Mouse (Mus musculus): ENCODE measurements around the gene Qrfpr.
A peak's percentile ranks its signal among the peaks of the same experiment; 100 is the strongest.

Qrfpr gene

DNA sequence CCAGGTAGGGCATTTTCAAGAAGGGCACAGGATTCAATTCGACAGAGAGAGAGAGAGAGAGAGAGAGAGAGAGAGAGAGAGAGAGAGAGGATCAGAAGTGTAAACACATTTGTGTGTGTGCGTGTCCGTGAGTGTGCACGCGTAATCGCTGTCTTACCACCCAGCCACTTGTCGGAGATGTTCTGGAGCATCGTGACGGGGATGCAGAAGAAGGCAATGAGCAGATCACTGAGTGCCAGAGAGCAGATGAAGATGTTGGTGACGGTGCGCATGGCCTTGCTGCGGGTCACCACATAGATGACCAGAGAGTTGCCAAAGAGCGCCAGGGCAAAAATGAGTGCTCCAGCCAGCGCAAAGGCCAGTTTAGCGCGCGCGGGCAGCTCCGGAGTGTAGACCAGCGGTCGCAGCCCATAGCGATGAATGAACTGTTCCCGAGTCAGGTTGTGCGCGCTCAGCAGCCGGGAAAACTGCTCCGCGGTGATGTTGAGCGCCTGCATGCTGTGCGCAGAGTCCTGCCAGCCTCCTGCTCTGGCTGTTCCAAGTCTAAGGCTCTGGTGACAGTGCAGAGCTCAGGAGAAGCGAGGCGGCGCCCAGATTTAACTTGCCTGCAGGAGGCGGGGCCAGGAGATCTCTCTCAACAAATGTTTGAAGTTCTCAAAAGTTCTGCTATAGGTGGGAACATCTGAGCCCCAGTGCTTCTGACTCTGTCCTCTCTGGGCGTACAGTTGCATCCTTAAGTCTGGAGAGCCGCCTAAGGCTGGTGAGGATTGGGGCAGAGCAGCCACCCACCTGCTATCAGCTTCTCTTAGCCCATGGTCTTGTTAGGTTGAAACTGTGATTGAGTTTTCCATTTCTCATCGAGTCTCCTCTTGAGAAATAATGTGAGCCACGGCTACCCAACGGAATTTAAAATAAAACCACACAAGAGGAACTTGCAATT is at the start of gene Qrfpr:
Gene Qrfpr, minus strand, starts transcription at position 571 of the 940 bp plus-strand sequence.
- no peak for DNase-seq (ENCODE audit: low spot score in 2 of 2)

DNA sequence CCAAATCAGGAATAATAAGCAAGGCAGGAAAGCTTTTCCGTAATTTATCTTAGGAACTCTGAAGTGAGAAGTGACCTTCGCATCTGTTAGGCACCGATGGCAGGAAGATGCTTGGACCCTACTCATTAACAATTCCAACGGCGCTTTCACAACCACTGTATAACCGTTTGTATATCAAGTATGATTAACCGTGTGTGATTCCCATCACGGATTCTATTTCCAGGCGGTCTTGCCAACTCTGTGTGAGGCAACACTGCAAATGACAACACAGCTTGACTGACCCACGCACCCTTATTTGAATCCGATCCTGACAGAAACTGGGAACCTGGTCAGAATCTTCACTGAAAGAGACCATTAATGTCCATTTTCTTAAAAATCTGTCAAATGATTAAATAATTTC is 41.8 kb upstream of the Qrfpr start:
- no peak for DNase-seq (ENCODE audit: low spot score in 2 of 2)

DNA sequence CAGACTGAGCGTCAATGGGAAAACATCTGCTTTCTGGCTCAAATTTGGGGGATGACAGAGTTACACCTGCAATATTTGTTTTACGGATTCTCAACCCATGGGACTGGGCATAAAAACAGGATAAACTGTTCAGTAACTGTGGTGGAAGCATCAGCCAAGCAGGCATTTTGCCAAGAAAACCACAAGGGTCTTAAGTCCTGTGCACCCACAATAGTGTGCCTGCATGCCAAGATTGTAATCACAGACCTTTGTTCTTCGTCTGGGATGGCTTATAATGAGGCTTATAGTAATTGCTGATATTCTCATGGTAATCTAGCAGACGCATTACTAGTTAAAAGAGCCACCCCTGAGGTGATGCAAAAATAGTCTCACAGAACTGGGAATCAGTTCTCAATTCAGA is 41.2 kb upstream of the Qrfpr start:
- no peak for DNase-seq (ENCODE audit: low spot score in 2 of 2)

DNA sequence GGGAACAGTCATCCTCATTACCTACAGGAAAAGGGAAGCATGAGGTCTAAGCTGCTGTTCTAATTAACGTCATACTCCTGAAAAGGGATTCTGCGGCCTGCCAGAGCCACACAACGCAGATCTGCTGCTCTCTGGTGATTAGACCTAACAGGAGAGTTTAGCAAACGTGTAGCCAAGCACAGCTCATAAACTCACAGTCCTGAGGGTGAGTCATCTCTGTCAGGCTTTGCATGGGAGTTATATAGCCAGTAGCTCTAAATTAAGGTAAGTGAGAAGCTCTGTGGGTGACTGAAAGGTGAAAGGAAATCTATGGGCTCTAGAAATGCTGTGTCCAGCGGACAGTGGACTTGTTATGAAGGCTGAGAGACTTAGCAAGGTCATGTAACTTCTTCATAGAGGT is 28.5 kb upstream of the Qrfpr start:
- no peak for DNase-seq (ENCODE audit: low spot score in 2 of 2)

DNA sequence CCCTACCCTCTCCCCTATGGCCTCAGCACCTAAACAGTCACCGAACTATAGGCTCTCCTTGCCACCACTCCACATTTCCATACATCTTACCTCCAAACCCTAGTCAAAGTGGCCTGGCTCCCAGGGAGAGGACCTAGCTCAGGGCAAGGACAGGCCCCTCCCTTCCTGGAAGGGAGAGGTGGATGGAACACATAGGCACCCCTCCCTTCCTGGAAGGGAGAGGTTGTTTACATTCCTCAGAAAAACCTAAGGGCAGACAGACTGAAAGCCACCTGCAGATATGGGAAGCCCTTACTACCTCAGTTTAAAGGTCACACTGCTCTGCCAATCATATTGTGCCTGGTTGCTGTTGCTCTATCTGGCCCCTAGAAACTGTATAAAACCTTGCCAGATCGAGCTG is 26.3 kb upstream of the Qrfpr start:
- no peak for DNase-seq (ENCODE audit: low spot score in 2 of 2)

DNA sequence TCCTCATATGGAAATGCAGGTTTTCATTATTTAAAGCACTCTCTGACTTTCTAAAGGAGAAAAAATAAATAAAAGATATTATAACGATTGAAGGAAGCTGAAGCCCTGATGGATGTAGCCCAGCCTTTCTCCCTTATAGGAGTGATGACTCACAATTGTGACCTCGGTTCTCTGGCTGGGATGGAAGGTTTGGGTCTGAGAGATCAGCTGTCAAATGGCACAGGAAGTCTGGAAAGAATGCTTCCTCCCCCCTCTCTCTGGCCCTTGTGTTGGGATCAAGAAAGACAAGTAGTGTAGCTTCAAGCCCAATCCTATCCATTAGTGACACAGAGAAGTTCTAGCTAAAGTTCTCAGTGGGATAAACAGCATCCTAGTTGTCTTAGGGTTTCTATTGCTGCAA is 7.8 kb upstream of the Qrfpr start:
- no peak for DNase-seq (ENCODE audit: low spot score in 2 of 2)

DNA sequence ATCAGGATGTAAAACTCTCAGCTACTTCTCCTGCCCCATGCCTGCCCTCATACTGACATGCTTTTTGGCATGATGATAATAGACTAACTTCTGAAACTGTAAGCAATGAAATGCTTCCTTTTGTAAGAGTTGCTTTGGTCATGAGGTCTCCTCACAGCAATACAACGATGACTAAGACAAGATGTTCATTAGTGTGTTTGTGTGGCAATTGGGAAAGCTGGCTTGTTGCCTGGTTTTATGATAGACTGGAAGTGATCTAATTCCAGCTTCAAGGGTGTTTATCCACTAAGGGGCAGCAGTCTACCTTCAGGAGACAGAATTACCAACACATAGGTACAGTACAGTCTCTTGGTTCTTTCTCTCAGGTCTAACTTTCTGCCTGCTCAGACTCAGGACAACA is 5.1 kb upstream of the Qrfpr start:
- DNase-seq (ENCODE audit: low spot score in 2 of 2): no peak

DNA sequence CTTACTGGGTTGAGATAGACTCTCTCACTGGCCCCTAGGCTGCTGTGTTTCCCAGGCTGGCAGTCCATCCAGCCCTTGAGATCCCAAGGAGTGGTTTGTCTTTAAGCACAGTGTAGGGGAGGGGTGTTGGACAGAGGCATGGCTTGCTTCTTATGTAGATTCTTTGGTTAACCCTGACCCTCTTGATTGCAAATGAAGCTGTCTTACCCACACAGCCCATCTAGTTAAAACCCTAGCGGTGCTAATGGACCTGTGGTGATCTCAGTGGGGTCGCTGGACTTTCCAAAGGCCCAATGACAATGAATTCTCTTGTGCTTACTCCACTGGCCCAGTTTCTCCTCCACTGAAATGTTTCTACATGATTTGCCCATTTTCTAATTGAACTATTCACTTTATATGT is 1.2 kb upstream of the Qrfpr start:
- DNase-seq (ENCODE audit: low spot score in 2 of 2): no peak

DNA sequence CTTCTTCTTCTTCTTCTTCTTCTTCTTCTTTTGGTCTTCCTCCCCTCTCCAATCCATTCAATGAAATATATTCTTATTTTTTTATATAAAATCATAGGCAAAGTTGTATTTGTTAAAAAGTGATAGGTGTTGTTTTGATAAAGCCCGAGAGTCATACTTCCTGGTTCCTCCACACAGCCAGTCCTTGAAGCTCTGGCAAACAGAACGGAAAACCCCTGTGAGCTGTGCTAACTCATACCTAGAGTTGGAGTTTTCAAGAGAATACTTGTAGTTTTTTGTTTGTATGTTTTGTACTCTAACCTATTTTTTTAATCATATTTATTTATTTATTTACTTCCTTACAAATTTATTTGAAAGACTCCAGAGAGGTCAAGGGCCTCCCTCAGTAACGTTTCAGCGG is 9.4 kb downstream of the Qrfpr start:
- no peak for DNase-seq (ENCODE audit: low spot score in 2 of 2)

DNA sequence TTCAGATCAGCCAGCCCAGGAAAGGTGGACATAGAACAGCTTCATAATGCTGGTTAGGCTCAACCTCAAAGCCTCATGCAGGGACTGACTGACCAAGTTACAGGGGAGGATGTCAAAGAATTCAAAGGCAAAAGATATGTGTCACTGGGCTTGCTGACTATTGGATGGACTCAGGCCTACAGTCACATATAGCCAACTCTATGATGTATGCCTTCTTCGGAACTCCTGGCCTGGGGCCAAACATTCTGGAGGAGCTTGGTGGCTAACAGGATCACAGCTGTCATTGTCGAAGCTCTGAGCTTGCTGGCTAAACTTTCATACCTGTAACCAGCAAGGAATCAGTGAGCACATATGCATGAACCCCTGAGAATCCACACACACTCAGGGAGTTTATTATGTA is 11.2 kb downstream of the Qrfpr start:
- no peak for DNase-seq (ENCODE audit: low spot score in 2 of 2)

DNA sequence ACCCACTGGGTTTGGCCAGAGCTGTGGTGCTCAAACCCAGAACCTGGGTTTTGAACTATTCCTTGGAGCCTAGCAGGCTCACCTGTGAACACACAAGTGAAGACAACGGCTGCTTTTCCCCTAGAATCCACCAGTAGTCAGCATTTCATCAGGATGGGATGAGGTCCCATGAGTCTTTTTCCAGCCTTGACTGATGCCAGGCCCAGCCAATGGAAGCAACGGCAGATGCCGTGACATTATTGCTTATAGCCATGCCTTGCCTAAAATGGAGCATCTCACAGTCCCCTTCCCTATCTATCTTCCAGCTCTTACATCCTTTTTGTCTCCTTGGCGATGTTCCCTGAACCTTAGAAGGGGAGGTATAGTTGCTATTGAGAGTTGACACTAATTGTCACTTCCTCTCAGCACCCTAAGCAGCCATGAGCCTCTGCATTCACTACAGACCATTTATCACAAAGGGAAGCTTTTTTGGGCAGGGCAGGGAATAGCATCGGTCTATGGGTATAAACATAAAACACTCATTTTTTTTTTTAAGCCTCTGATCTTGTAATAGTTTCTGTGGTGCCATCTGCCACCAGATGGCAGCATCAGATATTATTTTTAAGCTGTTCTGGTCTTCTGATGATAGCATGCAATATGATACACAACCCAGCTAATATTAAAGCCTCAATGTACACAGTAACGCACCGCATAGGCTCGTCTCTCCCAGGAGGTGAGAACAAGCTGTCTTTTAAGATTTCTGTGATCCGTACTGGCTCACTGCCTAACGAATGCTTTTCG is 12.1 kb downstream of the Qrfpr start:
- DNase-seq (ENCODE audit: low spot score in 2 of 2): no peak

DNA sequence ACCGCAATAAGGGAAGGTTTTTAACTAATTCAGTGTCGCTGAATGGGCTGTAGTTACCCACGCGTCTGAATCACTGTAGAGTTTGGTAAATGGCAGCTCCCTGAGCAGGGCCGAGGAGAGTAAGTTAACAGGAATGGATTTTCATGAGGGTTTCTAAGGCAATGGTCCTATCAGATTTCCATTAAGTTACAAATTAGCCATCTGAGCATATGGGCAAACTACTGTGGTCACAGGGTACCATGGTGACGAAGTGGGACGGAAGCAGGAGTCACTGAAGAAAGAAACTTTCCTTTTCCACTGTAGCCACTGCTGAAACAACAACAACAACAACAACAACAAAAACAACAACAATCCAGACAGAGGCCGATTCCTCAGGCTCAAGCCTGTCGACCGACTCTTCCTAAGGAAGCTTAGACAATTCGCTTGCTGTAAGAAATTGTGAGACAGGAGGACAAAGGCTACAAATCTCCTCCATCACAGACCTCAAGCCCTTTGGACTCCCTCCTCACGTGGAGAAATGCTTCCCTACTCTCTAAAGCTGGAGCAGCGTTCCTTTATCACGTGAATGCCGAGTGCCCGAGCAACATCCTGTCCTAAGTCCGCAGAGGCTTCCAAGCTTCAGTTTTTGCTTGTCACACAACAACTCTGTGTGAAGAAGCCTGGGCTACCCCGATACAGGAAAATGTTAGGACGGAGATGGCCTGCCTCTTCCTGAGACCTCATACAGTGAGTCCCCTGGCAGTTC is 14.4 kb downstream of the Qrfpr start:
- DNase-seq (ENCODE audit: low spot score in 2 of 2): no peak

DNA sequence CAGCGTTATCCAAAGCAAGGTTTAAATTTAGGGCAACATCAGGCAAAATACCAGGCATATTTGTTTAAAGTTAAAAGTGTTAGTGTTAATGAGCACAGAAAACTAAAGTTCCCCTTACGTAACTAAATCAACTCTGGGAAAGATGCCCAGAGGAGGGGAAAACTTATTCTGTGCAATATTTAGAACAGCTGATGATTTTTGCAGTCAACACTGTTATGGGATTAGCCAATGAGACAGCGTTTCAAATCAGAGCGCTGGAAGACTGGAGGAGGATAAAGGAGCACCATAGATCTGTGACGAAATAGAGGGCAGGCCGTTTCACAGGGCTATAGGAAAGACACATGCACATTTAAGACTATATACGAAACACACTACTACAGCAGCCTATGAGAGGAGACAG is 19.2 kb downstream of the Qrfpr start:
- DNase-seq (ENCODE audit: low spot score in 2 of 2): no peak

DNA sequence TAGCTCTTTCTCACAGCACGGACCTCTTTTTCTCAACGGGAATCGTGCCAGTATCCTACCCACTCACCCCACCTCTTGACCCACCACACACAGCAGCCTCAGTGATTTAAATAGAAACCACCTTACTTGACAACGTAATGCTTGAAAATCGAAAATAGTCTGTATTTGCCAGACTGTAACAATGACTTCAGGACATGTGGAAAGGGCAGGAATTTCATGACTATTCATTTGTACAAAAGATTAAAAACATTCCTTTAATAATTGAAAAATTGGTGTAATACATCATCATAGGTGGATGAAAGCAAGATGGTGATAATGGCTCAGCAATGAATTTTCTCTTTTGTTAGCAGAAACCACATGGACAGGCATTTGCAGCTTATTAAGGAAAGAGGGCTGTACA is 21.0 kb downstream of the Qrfpr start:
- DNase-seq (ENCODE audit: low spot score in 2 of 2): no peak

DNA sequence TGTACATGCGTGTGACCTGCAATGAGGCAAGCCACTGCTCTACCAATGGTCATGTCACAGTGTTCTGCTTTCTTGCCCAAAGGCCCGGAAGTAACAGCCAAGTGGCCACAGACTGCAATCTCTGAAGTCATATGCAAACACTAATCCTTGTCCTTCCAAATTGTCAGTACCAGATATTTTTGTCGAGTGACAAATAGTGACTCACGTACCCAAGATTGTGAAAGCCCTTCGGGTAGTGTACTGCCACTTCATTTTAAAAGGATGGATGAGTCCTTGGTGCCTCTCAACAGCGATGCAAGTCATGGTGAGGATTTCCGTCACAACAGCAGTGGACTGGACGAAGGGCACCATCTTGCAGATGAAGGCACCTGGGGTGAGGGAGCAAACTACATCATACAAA is 32.9 kb downstream of the Qrfpr start:
- DNase-seq (ENCODE audit: low spot score in 2 of 2): no peak

DNA sequence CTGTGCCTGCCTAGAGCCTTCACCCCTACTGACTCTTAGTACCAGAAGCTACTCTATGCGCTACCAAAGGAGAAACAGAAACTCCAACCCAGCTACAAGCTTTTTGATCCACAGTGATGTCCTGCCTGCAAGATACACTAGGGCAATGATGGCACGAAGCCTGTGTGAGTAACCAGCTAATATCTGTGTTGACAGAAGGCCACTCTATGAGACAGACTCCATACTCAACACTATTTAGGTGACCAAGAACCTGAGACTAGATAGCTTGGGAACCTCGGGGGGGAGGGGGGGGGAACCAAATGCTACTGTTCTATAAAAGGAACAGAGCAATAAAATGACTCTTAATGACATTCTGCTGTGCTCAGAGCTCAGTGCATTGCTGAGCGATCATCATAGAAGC is 35.6 kb downstream of the Qrfpr start:
- DNase-seq (ENCODE audit: low spot score in 2 of 2): no peak

DNA sequence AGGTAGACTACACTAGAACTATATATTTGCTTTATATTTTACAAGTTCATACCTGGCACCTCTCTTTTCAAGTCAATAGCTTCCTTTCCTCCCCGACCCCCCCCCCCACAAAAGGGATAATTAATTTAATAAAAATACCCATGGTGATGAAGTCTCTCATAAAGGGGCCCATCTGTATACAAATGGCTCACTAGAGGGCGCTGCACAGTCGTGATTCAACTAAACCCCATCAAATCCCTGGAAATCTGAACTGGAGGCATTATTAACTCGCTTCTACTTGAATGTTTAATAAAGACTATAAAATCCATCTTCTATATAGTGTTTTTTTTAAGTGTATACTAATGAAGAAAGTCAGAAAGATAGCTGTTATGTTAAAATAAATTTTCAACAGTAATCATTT is 40.6 kb downstream of the Qrfpr start:
- peak in 1 of 2 experiments; percentile 7 for DNase-seq (ENCODE audit: low spot score in 2 of 2)

DNA sequence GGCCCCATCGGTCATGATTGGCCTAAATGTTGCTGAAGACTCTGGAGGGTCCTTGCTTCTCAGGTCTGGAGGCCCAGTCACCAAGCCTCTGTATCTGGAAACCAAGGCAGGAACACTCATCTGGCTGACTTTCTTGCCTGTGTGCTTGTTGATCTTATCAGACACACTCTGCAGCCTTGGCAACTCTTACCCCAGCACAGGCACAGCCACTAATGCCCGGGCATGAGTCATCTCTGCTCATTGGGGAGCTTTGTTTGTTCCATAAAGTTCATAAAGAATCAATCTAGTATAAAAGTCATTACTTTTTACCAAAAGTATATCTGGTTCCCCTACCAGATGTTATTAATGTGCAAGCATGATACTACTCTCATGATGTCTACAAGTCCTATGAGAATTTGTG is 48.4 kb downstream of the Qrfpr start:
- DNase-seq (ENCODE audit: low spot score in 2 of 2): no peak

DNA sequence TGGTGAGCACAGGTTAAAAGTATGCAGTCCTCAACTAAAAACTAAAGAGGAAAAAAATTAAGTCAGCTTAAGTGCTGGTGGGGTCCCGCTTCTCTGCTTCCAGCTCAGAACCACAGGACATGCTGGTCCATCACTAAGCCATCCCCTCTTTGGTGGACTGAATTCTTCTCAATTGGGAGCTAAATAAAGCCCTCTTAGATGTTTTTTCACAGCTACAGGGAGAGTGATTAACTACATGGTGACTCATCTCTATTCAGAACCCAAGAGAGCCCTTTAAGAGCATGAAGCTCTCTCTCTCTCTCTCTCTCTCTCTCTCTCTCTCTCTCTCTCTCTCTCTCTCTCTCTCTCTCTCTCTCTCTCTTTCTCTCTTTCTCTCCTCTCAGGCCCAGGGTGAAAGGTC is 50.8 kb downstream of the Qrfpr start:
- no peak for DNase-seq (ENCODE audit: low spot score in 2 of 2)

DNA sequence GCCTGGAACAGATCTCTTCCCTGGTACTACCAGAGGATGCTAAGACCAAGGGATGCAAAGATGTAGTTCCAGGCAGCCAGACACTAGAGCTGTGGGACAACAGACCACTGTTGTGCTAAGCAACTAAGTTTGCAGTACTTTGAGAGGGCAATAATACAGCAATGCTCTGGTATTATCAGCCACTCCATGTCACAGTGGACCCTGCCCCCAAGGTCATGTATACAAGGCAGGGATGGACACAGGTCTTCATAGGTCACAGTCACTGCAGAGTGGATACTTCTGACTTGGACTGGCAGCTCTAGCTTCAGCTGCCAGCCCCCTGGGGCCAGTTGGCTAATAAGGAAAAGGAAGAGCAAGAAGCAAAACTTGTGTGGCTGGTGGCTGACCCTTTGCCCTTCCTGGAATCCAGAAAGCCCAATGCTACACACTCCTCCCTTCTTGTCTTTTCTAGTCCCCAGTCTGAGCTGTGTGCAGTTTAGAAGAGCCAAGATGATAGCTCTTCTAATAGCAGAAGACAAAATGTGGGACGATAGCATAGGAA is 51.4 kb downstream of the Qrfpr start:
- DNase-seq (ENCODE audit: low spot score in 2 of 2): no peak

DNA sequence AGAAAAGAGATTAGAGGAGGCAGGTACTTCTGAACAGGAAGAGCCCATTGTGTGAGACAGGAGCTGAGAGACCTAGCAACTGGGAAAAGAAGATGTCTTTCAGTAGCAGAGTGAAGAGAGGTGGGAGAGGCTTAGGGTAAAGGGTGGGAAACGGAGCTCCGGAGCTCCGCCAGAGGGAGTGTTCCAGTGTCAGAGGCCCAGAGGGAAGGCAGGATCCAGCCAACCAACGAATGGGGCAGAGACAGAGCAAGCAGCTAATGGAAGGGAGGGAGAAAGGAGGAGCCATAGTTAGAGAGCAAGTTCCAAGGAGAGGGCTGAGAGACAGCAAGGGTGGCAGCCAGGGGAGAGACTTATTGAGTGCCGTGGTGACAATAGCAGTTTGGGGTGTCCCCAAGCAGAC is 66.8 kb downstream of the Qrfpr start:
- no peak for DNase-seq (ENCODE audit: low spot score in 2 of 2)
